Mouse (Mus musculus) T-helper 2 cell (primary cell): ENCODE measurements around the gene A930002H24Rik.
"Not testable (repeated sequence)": the region's sequence is repeated elsewhere in the genome, so short reads cannot be mapped to it uniquely, and the experiment has no call there.

Source experiments
- in situ Hi-C: fragments of 300-600 bp; cut with MboI, MseI; formaldehyde crosslinking; loops from one replicate; pipeline ENCODE4 v1.15.1; 2025; ENCODE audit warnings: high pct_unique_total_duplicates

Gene A930002H24Rik

DNA sequence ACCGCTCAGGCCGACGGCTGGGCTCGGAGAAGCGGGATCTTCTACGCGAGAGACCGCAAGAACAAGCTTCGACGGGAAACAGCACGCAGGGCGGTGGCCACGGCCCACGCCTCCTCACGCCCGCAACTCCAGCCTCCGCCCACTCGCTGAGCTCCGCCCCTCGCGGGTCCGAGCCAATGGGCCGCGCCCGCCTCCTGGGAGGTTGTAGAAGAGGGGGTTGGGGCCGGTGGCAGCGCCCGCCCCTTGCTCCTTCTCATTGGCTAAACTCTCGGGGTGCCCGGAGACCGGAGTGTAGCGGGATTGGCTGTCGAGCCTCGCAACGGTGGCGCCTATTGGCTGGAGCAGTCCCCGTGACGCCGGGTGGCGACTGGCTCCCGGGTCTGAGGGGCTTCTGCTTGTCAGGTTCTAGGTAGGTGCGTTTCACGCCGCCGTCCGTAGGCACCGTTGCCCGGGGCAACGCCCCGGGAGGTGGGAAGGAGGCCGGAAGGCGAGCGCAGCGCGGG is at the start of gene A930002H24Rik:
A930002H24Rik (minus strand) TSS at position 145 of the 503 bp plus-strand sequence.
- in situ Hi-C loops: no loop called here

DNA sequence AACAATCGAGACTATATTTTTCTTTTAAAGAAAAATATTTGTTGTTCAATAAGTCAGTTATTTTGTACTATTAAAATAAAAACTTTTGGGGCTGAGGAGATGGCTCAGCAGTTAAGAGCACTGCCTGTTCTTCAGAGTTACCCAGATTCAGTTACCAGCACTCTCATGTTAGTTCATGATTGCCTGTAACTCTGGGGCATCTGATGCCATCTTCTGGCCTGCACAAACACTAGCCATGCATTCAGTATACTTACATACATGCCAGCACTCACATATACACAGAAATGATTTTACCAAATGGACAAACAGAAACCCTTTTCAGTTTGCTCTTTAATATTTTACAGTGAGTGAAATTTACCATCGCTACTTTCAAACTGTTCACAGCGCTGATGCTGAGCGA is 45.7 kb upstream of the A930002H24Rik start:
- in situ Hi-C loops: no loop called here

DNA sequence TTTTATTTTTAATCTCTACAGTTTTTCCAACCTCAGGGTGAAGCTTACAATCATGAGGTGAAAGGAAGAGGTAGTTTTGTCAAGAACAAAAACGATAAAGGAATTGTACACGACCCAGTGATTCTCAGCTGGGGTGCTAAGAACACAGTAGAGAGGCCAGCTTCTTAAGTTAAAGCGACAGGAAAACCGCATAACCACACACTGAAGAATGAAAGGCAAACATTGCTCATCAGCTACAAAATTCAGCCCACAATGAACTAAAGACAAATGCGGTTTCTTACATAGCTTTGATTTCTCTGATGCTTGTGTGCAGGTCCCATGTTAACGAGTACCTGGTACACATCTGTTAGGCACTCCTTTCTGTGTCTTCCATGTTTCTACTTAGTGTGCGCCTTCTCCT is 33.5 kb upstream of the A930002H24Rik start:
- in situ Hi-C loops: no loop called here

DNA sequence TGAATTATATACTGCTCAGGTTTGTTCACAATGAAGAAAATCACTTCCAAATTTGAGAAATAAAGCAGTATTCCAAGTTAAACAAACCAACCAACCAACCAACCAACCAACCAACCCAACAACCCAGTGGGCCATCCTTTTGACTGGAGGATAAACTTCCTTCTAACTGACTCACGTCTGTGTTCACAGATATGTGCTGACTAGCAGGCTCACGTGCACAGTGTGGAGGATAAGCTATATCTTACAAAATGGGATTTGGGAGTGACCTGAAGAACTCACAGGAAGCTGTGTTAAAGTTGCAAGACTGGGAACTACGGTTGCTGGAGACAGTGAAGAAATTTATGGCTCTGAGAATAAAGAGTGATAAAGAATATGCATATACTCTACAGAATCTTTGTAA is 32.2 kb upstream of the A930002H24Rik start:
- in situ Hi-C loops: no loop called here

DNA sequence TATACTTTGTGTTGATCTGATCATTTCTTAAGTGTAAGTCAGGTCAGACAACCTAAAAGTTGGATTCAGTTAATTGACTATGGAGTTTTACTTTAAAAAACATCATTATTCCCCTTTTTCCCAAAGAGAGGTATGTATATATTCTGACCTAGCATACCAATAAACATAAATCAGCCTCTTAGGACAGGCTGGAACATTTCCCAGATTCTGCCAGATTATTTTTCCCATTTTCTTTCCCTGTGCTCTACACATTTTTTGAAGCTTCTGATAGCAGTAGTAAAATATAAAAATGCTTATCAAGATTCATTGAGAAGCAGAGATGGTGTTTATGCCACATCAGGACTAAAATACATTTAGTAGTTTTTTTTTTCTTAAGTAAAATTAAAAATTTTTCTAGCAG is 27.0 kb upstream of the A930002H24Rik start:
- in situ Hi-C loops: no loop called here

DNA sequence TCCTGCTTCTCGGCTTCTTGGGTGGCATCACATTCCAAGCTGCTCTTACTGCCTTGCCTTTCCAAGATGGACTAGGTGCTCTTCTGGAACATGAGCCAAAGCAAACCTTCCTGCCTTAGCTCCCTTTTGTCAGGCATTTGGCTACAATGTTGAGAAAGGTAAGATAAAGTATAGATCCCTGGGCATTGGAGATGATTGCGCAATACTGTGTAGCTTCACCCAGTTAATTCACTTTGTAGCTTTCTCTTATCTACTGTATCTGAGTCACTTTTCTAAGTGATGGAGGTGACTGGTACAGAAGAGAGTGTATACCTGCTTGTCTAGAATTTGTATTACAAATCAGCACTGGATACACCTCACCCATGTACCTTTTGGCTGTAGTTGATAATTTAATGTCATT is 23.4 kb upstream of the A930002H24Rik start:
- in situ Hi-C loops: no loop called here

DNA sequence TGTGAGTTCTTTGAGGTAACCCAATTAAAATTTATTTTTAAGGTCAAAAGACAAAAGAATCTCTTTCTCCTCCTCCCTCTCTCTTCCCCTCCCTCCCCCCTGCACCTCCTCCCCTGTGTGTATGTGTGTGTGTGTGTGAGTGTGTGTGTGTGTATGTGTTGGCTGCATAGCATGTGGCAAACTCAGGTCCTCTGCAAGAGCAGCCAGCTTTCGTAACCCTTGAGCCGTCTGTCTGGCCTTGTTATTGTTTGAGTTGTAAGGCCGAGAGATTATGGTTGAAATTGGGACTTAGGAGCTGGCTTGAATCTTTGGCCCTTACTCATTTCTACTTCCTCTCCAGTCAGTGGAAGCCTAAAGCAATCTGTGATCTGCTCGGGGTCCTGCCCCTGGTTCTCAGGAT is 16.4 kb upstream of the A930002H24Rik start:
- in situ Hi-C loops: no loop called here

DNA sequence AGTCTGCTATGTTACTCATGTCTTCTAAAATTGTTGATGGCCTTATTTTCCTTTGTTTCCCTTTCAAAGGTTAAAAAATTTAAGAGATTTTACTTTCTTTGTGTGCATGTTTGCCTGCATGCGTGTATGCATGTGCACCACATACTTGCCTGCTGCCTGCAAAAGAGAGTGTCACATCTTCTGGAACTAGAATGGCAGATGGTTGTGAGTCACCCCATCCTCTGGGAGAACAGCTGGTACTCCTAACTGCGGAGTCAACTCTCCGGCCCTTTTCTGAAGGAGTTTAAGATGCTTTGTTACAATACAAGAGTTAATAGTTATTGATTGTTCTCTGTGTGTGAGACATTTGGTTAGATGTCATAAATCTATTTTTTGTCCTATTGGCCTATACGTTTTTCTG is 15.3 kb upstream of the A930002H24Rik start:
- in situ Hi-C loops: no loop called here

DNA sequence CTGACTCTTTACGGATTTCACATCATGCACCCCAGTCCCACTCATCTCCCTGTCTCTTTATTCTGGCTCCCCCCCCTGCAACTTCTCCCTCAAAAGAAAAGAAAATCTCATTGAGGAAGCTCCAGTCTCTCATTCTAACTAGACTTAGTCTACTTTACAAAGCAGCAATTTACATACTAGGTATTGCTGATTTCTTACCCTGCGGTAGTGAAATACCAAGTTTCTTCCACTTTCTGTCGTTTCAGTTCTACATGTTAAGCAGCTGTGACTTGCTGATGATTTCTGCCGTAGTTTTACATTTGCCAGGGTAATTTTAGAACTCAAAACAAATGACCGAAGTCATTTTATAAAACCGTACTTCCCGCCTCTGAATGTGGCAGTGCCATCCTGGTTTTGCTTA is 8.2 kb upstream of the A930002H24Rik start:
- in situ Hi-C loops: no loop called here

DNA sequence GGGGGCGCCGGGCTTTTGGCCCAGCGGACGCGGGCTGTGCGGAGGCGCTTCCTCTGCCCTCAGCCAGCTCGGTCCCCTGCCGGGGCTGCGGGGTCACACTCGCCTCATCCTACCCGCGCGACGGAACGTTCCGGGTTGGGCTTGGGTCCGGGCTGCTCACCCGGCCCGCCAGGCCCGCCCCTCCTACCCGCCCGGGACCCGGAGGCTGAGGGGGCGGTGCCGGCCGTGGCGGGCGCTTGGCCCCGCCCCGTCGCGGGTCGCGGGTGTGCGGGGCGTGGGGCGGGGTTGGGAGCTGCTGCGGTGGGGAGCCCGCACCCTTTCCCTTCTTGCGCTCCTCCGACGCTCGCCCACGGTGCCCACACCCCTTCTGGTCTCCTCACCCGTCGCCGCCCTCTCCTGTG is 580 bp upstream of the A930002H24Rik start:
- in situ Hi-C loops: no loop called here

DNA sequence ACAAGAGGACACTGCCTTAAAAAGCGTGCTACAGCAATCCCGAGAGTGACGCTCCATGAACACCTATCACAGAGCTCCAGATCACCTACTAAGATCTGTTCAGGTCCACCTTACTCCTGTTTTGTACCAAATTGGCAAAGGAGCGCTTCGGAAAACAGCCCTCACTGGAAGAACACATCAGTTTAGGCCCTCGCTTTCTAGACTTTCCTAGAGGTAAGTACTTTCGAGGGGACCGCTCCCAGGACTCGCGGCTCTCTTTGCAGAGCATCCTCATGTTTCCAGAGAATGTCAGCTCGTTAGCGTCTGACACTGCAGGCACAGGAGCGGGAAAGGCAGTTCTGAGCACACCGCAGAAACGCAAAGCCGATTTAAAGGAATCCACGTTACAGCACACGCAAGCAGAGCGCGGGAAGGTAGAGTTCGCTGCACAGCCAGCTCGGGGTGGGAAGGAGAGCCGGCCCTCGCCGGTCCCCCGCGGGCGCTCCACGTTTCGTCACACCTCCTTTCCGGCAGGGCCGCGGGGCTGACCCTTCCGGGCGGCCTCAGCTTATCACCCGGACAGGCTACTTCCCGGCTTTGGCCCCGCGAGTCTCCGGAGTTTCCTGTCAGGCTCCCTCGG is 470 bp downstream of the A930002H24Rik start, which contains the start of gene Fer:
Fer (plus strand) TSS at position 51 of the 619 bp plus-strand sequence.
- in situ Hi-C loops: no loop called here

DNA sequence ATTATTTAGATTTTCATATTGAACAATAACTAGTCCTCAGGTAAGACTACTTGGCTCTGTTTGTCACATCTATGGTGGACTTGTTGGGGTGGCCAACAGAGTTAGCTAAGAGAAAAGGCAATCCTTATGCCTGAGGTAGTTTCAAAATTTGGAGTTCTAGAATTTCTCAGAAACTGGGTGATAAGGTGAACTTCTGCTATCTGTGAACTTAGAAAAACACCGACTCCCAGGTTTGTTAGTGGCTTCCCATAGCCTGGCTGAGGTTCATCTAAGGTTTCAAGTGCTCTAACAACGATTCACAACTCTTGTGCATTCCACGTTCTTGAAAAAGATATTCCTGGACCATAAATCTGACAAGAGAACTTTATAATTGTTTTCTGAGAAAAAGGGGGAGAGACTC is 1.2 kb downstream of the A930002H24Rik start:
- in situ Hi-C loops: no loop called here

DNA sequence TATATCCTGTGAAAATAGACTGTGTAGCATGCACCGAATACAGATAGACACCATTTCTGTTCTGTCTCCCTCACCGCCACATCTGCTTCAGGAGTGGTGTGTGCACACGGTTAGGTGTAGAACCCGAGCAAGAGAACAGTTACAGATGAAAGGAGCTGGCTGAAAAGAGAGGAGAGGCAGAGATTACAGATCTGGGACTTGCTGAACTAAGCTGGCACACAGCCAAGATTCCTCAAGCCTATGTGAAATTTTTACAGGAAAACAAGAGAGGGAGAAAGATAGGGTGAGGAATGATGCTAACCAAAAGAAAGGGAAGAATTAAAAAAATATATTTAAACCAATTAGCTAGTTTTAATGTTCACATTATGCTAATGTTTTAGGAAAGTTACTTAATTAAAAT is 2.6 kb downstream of the A930002H24Rik start:
- in situ Hi-C loops: no loop called here

DNA sequence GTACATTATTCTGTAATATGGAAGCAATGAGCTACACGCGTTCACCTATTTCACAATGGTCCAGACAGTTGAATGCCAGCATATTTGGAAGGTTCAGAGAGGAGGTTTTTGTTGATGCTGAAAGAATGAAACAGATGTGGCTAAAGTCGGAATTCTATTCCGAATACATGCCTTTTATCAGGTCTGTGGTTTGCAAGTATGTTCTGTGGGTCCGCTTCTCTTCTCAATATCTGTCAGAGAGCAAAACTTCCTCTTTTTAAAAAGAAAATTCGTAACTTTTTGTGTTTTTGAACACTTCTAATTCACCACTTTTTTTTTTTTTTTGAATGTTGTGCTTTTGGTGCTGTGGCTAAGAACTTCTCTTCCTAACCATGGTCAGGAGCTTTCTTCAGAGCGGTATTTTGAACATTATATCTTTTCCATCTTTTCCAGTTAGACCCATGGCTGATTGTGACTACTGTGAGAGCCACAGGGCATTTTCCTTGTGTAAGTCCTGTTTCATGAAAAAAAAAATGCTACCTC is 6.5 kb downstream of the A930002H24Rik start:
- in situ Hi-C loops: no loop called here

DNA sequence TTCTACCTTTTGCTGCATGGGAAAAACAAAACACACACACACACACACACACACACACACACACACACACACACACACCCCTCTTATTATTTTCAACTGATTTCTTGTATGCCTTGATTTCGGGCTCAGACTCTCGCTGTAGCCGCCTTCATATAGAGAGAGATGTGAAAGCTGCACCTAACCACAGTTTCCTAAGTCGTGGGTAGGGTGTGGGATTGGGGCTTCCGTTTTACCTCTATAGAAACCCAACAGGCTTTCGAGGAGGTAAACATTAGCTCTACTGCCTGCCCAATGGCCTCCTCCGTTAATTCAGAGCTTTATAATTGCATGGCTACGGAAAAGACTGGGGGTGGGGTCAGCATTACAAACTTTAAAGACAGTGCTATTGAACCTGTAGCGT is 13.6 kb downstream of the A930002H24Rik start:
- in situ Hi-C loops: no loop called here

DNA sequence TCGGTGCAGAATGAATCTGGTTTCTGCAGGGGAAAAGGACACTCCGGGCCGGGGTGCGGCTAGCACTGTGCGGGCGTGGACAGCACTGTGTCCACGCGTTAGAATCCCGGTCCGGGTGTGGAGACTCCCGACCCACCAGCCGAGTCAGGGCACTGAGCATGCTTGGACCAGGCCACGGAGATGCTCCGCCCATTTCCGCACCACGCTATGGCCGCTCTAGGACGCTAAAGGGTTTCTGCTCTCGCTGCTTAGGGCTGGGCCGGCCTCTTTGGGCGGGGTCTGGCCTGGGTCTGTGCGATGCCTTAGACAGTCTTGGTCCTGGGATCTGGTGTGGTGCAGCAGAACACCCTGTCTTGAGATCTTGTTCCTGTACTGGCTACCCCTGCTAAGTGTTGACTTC is 14.0 kb downstream of the A930002H24Rik start:
- in situ Hi-C loops: no loop called here

DNA sequence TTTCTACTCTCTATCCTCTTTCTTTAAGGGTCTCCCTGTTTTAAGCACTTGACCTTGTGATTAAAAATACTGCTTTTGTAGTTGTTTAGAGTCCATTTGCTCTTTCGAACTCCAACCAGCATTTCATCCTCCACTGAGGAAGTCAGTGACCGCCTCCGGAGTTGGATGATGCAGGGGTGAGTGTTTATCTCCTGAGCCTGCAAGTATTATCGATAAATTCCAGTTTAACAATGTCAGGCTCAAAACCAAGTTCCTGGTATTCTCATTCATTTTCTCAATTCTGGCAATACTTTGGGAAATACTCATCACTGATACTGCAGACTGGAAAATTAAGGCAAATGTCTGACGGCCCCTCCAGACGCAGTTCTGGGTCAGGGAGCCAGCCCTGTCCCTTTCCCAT is 14.4 kb downstream of the A930002H24Rik start:
- in situ Hi-C loops: no loop called here

DNA sequence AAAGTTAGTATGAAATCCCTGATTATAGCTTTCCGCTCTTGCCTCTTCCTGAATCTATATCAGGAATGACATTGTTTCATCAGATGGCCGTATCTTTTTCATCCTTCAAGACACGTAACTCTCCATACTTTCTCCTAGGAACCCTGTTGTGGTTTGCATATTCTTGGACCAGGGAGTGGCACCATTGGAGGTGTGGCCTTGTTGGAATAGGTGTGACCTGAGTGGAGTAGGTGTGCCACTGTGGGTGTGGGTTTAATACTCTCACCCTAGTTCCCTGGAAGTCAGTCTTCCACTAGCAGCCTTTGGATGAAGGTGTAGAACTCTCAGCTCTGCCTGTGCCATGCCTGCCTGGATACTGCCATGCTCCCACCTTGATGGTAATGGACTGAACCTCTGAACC is 17.8 kb downstream of the A930002H24Rik start:
- in situ Hi-C loops: not testable (repeated sequence)

DNA sequence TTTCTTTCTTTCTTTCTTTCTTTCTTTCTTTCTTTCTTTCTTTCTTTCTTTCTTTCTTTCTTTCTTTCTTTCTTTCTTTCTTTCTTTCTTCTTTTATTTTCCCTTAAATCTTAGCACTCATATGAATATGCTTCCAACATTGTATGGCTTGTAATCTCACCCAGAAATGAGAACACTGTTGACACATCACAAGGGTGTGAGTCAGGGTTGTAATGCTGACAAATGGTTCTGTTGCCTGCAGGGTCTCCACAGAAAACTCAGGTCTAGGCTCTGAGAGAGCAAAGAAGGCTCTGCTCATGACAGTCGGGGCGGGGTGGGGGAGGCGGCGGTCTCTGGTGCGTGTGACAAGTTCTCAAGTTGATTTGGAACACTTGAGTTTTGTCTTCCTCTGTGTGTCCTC is 18.7 kb downstream of the A930002H24Rik start:
- in situ Hi-C loops: no loop called here

DNA sequence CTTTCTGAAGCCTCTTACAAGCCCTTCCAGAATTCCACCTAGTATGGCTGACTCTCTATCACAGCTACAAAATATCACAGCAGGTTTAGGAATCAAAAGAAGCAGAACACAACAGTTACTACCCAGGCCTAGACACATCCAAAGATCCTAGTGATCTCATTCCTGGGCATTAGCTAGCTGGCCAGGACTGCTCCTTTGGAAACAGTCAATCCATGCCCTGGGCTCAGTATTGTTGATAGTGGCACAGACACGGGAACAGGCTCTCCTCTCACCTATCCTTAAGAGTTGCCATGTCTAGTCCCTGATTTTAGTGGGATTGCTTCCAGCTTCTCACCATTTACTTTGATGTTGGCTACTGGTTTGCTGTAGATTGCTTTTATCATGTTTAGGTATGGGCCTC is 21.4 kb downstream of the A930002H24Rik start:
- in situ Hi-C loops: no loop called here

DNA sequence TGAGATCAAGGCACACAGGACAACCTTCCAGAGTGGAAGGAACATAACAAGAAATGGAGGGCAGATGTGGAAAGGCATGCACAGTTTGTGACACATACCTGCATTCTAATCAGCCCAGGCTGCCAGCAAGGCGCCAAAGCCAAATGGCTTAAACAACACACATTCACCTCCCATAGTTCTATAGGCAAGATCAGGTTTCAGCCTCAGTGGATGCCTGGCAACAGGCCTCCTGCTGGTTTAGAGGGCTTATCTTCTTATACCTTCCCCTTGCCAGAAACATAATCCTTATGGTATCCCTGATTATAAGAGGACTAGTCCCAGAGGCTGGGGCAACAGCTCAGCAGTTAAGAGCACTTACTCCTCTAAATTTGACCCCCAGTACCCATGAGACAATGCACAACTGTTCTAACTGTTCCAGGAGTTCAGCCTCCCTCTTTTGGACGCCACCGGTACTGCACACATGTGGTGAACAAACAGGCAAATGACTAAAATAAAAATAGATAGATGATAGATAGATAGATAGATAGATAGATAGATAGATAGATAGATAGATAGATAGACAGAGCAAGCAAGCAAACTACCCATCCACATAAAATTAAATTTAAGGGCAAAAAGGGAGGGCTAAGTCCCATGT is 23.8 kb downstream of the A930002H24Rik start:
- in situ Hi-C loops: no loop called here

DNA sequence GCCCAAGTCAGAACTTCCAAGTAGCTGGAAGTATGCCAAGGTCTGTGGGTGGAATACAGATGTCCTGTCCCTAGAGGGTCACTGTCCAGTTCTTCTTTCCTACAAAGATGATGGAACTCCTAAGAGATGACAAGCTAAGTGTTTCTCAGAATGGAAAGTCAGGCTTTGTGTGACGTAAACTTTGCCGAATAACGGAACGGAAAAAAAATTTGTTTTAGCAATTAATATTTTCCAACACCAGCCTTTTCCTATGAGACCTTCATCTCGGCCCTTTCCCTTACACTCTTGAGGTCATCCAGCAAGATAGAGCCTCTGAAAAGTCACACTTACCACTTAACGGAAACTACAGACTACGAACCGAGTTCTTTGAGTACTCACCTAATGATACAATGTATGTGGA is 25.4 kb downstream of the A930002H24Rik start:
- in situ Hi-C loops: no loop called here

DNA sequence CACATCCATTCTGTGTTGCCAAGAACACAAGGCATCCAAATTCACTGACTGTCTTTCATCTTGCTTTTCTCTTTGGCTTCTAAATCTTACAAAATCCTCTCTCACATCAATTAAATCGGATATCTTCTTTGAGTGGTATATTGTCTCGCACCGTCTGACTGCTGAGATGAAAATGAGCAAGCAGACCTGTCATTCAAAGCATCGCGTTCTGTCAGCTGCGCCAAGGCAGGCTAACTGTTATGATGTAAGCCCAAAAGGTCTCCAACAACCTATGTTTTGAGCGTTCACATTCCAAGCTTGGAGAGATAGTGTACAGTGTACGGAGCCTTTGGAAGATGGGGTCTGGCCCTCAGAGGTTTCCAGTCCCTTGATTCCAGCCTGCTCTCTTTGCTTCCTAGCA is 26.9 kb downstream of the A930002H24Rik start:
- in situ Hi-C loops: no loop called here
